Mouse (Mus musculus) bone marrow macrophage, adult 2 months (primary cell): ENCODE results near the gene Ccdc9b. TPM values are rescaled to one million over a fixed set of nuclear protein-coding genes. Genes with fewer than 3 reads are reported as not detected.
A peak's percentile ranks its signal among the peaks of the same experiment; 100 is the strongest.

ENCODE experiments used
- H3K27ac ChIP-seq: 2 replicates; pipeline ENCODE4 v1.5.1; 2012; ENCODE audit warnings: low read depth, low read length; ENCODE audit not compliant: insufficient read depth
- H3K4me1 ChIP-seq: 2 replicates; pipeline ENCODE4 v1.6.1; 2012; ENCODE audit warnings: low read length; ENCODE audit not compliant: control insufficient read depth, insufficient read depth
- H3K4me3 ChIP-seq: 2 replicates; pipeline ENCODE4 v1.5.1; 2012; ENCODE audit warnings: mild to moderate bottlenecking, low read length, moderate library complexity; ENCODE audit not compliant: insufficient read depth
- CTCF ChIP-seq: IDR thresholded peaks from 2 replicates; pipeline ENCODE4 v1.5.1; 2012; ENCODE audit warnings: low read depth, mild to moderate bottlenecking, low read length, moderate library complexity
- POLR2A ChIP-seq: IDR thresholded peaks from 2 replicates; pipeline ENCODE4 v1.6.1; 2012; ENCODE audit warnings: mild to moderate bottlenecking, low read depth, low read length, borderline replicate concordance
- polyA plus RNA-seq: library from polyadenylated mRNA; stranded (reverse); fragments of >200 nt; gene quantifications from 2 replicates; pipeline ENCODE4 v1.2.4, GENCODE M21; 2012; ENCODE audit not compliant: missing spikeins, insufficient read depth, insufficient read length

The Ccdc9b gene
- polyA plus RNA-seq, 1 experiment: 0.23 TPM

DNA sequence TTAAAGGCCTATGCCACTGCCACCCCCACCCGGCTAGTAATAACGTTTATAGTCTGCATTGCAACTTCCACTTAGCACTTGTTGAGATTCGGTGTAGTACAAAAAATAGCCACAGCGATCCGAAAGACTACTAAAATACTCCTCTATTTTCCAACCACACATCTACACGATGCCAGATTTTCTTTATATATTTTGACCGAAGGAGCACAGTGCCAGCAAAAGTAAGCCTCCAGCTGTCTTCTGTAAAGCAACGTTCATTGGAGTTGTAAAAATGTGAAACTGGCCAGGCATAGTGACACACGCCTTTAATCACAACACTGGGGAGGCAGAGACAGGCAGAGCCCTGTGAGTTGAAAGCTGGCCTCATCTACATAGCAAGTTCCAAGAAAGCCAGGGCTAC is 21.3 kb downstream of the Ccdc9b start:
- peaks cover 20% of the 10 kb centered on the region for H3K4me1 ChIP-seq
- no peak overlapping the region for H3K4me3 ChIP-seq
- H3K27ac ChIP-seq: no peak overlapping the region
- TF ChIP-seq POLR2A: no peak
- no peak for TF ChIP-seq CTCF

DNA sequence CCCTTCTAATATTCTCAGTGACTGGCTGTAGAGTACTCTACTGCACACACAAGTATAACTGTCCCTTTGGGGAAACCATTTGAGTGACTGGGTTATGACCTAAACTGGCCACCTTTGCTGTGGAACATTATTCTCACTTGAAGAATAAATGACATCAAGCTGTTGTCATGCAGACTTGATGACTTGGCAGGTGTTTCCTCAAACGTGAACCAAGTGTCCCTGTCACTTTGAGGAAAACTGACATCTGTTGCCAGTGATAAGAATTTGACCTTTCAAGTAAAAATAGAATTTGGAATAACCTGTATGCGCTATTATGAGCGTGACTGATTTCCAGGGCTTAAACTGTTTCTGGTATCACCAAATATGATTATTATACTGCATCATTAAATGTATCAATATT is 22.1 kb downstream of the Ccdc9b start:
- no peak overlapping the region for H3K27ac ChIP-seq
- TF ChIP-seq CTCF (no peak), POLR2A (no peak)
- no peak overlapping the region for H3K4me3 ChIP-seq
- H3K4me1 ChIP-seq: peaks cover 20% of the 10 kb centered on the region

DNA sequence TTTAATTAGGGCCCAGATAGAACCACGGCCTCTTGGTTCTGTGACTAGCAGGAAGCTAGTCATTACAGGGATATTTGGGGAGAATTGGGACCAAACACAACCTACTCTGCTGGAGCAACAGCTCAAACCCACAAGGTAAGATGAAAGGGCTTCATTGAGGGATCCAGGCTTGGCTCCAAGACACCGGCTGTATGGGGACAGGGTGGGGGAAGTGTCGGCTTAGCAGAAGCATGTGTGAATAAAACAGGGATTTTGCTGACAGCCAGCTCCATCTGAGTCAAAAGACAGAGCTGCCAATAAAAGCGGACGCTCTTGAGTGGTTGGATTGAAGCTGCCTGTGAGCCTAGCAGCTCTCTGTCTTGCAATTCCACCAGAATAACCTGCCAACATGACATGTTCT is 29.1 kb downstream of the Ccdc9b start:
- H3K4me3 ChIP-seq: no peak overlapping the region
- peaks cover 17% of the 10 kb centered on the region for H3K4me1 ChIP-seq
- no peak for TF ChIP-seq POLR2A
- TF ChIP-seq CTCF: no peak
- no peak overlapping the region for H3K27ac ChIP-seq

DNA sequence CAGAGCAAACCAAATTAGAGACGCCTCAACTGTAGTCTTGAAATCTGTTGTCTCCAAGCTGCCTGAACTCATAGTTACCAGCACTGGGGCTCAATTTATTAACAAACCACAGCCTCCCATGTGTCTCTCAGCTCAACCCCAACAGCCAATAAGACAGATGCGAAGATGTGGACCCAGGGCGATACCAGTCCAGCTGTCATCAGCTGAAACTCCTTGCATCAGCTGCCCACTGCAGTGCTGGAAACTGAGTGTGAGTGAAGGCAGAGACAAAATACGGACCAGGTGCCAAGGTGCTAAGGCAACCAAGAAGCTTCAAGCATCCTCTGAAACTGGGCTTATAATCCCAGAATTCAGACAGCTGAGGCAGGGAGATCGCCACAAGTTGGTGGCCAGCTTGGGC is 30.5 kb downstream of the Ccdc9b start:
- H3K4me3 ChIP-seq: no peak overlapping the region
- TF ChIP-seq POLR2A: no peak
- H3K4me1 ChIP-seq: peaks cover 28% of the 10 kb centered on the region
- no peak overlapping the region for H3K27ac ChIP-seq

DNA sequence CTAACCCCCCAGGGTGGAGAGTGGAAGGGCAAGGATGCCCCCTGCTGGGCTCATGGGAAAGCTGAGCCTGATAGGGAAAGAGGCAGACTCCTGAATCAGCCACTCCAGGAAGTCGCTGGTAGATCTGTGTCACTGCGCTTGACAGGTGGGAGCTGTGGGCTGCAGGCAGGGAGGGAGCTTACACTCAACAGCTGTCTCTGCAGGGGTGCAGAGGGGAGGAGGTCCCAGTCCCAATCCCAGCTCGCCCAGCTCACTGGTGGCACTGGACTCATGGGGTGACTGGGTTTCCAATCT is 31.9 kb downstream of the Ccdc9b start:
- Histone ChIP-seq H3K4me1 (peaks cover 29% of the 10 kb centered on the region), H3K27ac (no peak overlapping the region), H3K4me3 (no peak overlapping the region)
- peak; percentile 82 for TF ChIP-seq CTCF
- no peak for TF ChIP-seq POLR2A

DNA sequence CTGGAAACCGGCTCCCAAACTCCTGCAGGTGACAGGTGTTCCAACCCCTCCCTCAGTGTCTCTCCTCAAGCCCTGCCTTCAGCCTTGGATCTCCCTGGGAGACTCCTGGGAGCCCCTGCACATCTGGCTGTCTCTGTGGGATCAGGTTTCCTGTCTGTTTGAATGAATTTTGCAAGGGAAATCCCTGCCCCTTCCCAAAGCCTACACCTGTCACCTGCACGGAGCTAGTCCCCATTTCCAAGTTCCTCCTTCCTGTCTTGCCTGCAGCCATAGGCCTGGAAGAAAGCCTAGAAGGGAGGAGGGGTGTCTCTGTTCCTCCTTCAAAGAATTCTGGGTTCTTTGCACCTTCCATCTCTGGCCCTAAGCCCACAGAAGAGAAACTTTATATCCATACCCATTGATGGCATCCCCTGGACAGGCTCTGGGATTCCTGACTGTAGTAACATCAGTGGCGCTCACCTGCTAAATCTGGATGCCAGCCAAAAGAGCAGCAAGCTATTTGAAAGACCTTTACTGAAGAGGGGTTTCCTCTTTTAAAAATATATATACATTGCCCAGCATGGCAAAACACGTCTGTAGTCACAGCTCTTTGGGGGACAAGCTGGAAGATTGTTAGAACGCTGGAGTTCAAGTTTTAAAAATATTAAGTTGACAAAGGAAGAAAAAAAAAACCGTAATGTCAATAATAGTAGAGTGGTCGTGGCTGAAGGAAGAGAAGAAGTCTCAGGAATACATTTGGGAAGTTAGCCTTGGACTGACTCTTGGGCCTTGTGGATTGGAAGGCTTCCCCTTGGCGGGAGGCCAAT is 32.4 kb downstream of the Ccdc9b start:
- TF ChIP-seq POLR2A: no peak
- no peak for TF ChIP-seq CTCF
- Histone ChIP-seq H3K4me3 (no peak overlapping the region), H3K27ac (no peak overlapping the region), H3K4me1 (peaks cover 29% of the 10 kb centered on the region)

DNA sequence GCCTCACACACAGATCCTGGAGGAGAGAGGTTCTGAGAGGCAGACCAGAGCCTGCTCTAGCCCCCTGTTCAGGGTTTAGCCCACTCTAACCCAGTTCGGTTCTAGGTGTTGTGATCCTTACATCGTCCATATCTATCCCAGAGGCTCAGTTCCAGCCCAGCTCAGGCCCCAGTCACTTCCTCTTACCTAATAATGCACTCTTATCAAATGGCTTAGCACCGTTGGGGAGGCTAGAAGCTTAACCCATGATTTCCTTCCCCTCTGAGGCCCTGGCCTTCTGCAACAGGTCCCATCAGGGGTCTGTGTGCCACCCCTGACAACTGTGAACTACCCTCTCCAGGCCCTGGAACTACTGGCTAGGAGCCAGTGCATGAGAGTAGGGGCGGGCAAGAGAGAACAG is 33.3 kb downstream of the Ccdc9b start:
- H3K27ac ChIP-seq: no peak overlapping the region
- no peak overlapping the region for H3K4me3 ChIP-seq
- H3K4me1 ChIP-seq: peaks cover 29% of the 10 kb centered on the region
- no peak for TF ChIP-seq CTCF
- TF ChIP-seq POLR2A: no peak

DNA sequence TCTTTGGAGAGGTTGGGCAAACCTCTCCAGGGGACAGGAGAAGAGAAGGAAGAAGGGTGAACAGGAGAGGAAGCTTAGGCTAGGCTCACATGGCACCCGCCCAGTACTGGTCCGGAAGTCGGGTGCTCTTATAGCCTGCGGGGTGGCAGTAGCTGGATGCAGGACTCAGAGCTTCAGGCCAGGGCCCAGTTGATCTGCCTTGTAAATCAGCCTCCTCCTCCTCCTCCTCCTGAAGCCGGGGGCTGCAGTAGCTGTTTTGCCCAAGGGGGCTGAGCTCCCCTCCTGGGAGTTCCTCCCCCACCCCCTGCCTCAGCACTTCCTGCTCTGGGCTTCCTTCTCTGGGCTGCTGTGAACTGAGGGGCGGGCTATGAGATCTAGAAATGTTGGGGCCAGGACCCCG is 34.1 kb downstream of the Ccdc9b start, which contains the start of gene Plcb2:
Gene Plcb2 (minus strand): TSS at position 102 of the 400 bp plus-strand sequence.
- Histone ChIP-seq H3K4me3 (peak within 1 kb of the TSS; percentile 40), H3K27ac (no peak within 1 kb of the TSS; the same call in 1 of the 2 replicates), H3K4me1 (peaks cover 29% of the 10 kb centered on the region)
- TF ChIP-seq CTCF: no peak
- TF ChIP-seq POLR2A: 0 out of 2 replicates have a peak, but pooled peaks have one; percentile 9

DNA sequence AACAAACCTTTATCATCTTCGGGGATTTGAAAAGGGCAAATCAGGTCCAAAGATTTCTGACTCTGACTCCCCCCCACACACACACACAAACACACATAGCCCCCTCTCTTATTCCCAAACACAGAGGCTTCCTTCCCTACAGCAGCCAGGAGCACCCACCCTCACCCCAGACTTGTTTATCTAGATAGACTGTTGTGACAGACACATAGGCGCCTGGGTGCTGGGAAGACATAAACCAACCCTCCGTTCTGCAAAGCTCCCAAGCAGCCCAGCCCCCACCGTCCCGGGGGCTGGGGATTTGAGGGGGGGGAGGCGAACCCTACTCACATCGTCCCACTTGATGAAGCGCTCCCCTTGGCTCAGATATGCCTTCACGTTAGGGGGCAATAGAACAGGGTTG is 34.5 kb downstream of the Ccdc9b start:
- Histone ChIP-seq H3K27ac (no peak overlapping the region), H3K4me3 (peak overlapping the region; percentile 40), H3K4me1 (peaks cover 29% of the 10 kb centered on the region)
- no peak for TF ChIP-seq POLR2A
- TF ChIP-seq CTCF: no peak

DNA sequence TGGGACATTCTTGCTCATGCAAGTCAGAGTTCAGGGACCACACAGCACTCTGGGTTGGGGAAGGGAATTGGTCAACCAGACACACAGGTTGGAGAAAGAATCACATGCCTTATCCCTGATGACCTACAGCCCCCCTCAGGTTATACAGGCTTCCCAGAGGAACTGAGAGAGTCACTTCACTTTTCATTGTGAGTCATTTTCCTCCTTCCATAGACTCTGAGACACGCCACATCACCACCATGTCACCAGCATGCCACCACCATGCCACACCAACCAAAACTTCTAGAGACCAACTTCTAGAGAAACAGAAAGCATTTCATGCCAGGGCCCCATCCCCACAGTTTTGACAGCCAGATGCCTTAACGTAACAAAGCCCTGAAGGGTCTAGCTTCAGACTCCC is 35.6 kb downstream of the Ccdc9b start:
- TF ChIP-seq CTCF (no peak), POLR2A (no peak)
- H3K27ac ChIP-seq: no peak overlapping the region
- no peak overlapping the region for H3K4me3 ChIP-seq
- peaks cover 29% of the 10 kb centered on the region for H3K4me1 ChIP-seq
